Mouse (Mus musculus) stomach, embryonic 15.5 days (tissue): ENCODE measurements around the gene D430041D05Rik. TPM values are rescaled to one million over a fixed set of nuclear protein-coding genes. Genes with fewer than 3 reads are reported as not detected.

Experiments used
- ATAC-seq: fragments of 200-750 bp; cut with Nextera tagmentation; 2 replicates; pipeline ENCODE4 v1.8.0; 2017; ENCODE audit warnings: low read depth, moderate number of reproducible peaks, moderate TSS enrichment; ENCODE audit not compliant: insufficient read depth, low FRiP score
- H3K27ac ChIP-seq: fragments of 300-500 bp; sonication (generic); 2 replicates; pipeline ENCODE4 v1.5.1; 2015; ENCODE audit warnings: mild to moderate bottlenecking, inconsistent platforms
- H3K27me3 ChIP-seq: fragments of 300-500 bp; sonication (generic); replicated peaks from 2 replicates; pipeline ENCODE4 v1.6.1; 2015; ENCODE audit warnings: inconsistent platforms
- H3K36me3 ChIP-seq: fragments of 300-500 bp; sonication (generic); 2 replicates; pipeline ENCODE4 v1.6.1; 2015; ENCODE audit warnings: inconsistent platforms
- H3K4me1 ChIP-seq: fragments of 300-500 bp; sonication (generic); 2 replicates; pipeline ENCODE4 v1.6.1; 2015; ENCODE audit warnings: inconsistent platforms
- H3K4me2 ChIP-seq: fragments of 300-500 bp; sonication (generic); 2 replicates; pipeline ENCODE4 v1.6.1; 2015; ENCODE audit warnings: mild to moderate bottlenecking, inconsistent platforms
- H3K4me3 ChIP-seq: fragments of 300-500 bp; sonication (generic); replicated peaks from 2 replicates; pipeline ENCODE4 v1.5.1; 2015; ENCODE audit warnings: inconsistent platforms
- H3K9ac ChIP-seq: fragments of 300-500 bp; sonication (generic); 2 replicates; pipeline ENCODE4 v1.6.1; 2015; ENCODE audit warnings: inconsistent platforms
- H3K9me3 ChIP-seq: fragments of 300-500 bp; sonication (generic); 2 replicates; pipeline ENCODE4 v1.6.1; 2016; ENCODE audit warnings: inconsistent platforms
- WGBS: fragments of 180-500 bp; shearing (Covaris S2); methylation state at CpG from one replicate; pipeline ENCODE4 v1.1.7; 2015; 5-methylcytosine and 5-hydroxymethylcytosine counted together
- polyA plus RNA-seq: library from polyadenylated mRNA; unstranded; fragments of >200 nt; fragmentation: Nextera tagmentation; extraction: Ambion mirVana; gene quantifications from 2 replicates; pipeline ENCODE4 v1.2.1, GENCODE M21; 2015

The D430041D05Rik gene
- polyA plus RNA-seq, 1 experiment from 2014 or later, result 0.19 TPM

DNA sequence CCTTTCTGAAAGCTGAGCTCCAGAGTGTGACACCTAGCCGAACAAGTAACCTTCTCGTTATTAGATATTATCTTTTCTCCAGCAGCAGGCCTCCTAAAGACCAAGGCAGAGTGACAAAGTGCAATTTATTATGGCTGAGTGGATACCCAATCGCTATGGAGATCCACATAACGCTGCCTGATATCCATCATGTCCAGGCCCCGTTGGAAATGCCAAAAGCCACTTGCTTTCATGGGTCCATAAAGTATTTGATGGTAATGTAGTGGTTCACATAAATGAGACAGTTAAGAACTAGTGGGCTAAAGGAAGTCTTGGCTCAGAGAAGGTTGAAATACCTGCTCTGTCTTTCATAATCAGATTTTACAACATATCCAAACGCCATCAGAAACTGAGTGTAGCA lies 97.6 kb downstream of the D430041D05Rik start:
- no peak for ATAC-seq
- WGBS, result 68% methylated on average over 6 of the region's 6 CpGs

DNA sequence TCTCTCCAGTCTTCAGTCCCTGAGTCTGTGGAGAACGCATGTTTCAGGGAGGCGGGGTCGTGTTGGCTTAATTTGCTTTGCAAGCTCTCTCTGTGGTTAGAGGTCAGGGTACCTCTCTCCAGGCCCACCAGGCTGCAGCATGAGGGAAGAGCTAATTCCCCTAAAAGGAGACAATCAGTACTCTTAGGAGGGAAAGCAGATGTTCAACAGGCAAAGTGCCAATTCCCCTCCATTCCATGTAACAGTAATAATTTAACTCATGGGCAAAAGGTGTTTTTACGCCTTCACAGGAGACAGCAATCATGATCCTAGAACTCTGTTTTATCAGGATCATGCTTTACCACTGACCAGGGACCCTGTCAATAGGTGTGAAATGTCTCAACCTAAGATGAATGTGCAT lies 103.7 kb downstream of the D430041D05Rik start:
- Histone ChIP-seq H3K36me3 (no peaks in the 10 kb centered on the region), H3K9me3 (no peaks in the 10 kb centered on the region), H3K9ac (no peak overlapping the region), H3K4me1 (no peaks in the 10 kb centered on the region), H3K4me2 (no peak overlapping the region), H3K27me3 (no peaks in the 10 kb centered on the region), H3K27ac (no peak overlapping the region), H3K4me3 (no peak overlapping the region)
- 47% methylated on average over 4 of the region's 4 CpGs for WGBS
- no peak for ATAC-seq

More for the DNA sequence above, 97.6 kb downstream of the D430041D05Rik start:
- H3K9me3 ChIP-seq, result no peaks in the 10 kb centered on the region
- H3K9ac ChIP-seq, result no peak overlapping the region
- H3K36me3 ChIP-seq, result no peaks in the 10 kb centered on the region
- H3K4me1 ChIP-seq, result no peaks in the 10 kb centered on the region
- H3K27me3 ChIP-seq, result no peaks in the 10 kb centered on the region
- no peak overlapping the region for H3K27ac ChIP-seq
- no peak overlapping the region for H3K4me2 ChIP-seq
- no peak overlapping the region for H3K4me3 ChIP-seq

DNA sequence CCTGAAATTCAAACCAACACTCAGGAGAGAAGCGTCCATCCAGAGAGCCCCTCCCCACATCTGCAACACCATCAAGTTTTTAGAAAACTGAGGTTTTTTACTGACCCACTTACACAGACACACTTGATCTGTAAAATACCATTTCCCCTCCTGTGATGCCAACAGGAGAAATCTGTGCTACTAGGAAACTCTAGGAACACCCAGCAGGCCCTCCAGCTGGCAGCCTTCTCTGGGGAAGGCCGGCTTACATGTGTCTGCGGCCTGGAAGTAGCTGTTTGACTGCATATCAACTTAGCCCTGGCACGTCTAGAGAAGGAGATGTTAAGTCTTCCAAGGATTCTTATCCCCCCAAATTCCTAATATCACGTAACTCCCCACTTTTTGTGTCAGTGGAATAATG lies 105.1 kb downstream of the D430041D05Rik start:
- Histone ChIP-seq H3K4me3 (no peak overlapping the region), H3K36me3 (no peaks in the 10 kb centered on the region), H3K9ac (no peak overlapping the region), H3K27ac (no peak overlapping the region), H3K27me3 (no peaks in the 10 kb centered on the region), H3K4me1 (no peaks in the 10 kb centered on the region), H3K4me2 (no peak overlapping the region), H3K9me3 (no peaks in the 10 kb centered on the region)
- WGBS, result 78% methylated on average over 5 of the region's 5 CpGs
- ATAC-seq, result no peak

DNA sequence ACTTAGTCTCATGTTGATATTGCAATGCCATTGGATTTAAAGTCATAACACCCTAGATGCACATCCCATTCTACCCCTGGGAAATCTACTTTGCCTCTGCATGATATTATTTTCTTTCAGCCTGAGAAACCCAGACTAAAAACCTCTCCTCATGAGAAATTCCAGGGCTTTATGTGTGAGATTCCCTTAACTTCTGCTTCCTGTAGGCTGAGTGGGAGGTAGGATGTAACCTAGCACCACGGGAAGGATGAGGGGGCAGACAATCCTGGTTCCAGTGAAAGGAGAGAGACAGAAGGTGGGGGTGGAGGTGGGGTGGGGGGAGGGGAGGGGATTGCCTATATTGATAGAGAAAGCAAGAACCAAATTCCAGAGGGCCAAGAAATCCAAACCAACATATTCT lies 110.9 kb downstream of the D430041D05Rik start:
- 47% methylated on average over 1 of the region's 1 CpGs for WGBS
- no peak overlapping the region for H3K4me3 ChIP-seq
- no peak overlapping the region for H3K9ac ChIP-seq
- no peaks in the 10 kb centered on the region for H3K27me3 ChIP-seq
- ATAC-seq, result no peak
- H3K9me3 ChIP-seq, result no peaks in the 10 kb centered on the region
- no peak overlapping the region for H3K27ac ChIP-seq
- no peaks in the 10 kb centered on the region for H3K4me1 ChIP-seq
- H3K4me2 ChIP-seq, result no peak overlapping the region
- no peaks in the 10 kb centered on the region for H3K36me3 ChIP-seq

DNA sequence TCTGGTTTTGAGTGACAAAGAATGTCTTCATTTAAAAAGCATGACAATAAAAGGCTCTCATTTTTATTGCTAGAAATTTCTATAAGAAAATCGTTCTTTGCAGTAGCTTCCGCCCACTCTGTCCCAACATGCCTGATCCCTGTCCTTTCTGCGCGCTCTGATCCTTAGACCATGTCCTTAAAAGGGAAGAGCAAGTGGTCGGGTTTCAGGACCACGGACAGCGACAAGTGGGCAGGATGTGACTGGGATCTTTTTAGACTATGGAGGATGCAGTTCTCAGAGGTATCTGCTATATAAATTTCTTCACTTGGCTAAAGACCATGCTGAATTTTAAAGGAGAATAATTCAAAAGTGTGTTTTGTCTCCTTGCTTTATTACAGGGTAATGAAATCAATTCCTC lies 111.7 kb downstream of the D430041D05Rik start:
- Histone ChIP-seq H3K9ac (no peak overlapping the region), H3K27me3 (no peaks in the 10 kb centered on the region), H3K36me3 (no peaks in the 10 kb centered on the region), H3K4me2 (no peak overlapping the region), H3K4me1 (no peaks in the 10 kb centered on the region), H3K27ac (no peak overlapping the region), H3K4me3 (no peak overlapping the region), H3K9me3 (no peaks in the 10 kb centered on the region)
- WGBS, result 10% methylated on average over 7 of the region's 7 CpGs
- ATAC-seq, result no peak

DNA sequence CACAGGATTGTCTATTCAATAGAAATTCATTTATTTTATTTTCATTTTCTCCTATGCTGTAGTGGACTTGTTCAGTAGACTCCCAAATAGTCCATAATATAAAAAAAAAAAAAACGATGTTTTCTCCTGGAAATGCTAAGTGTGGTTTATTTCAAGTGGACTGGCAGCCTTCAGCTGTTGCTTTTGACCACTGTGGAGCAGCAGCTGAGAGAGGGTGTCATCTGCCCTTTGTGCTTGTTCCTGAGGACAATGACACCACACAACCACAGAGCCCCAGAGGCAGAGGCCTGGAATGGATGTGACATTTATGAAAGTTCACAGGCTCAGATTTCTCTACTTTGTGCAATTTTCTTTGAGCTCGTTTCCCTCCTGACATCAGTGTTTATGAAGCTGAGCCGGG lies 124.0 kb downstream of the D430041D05Rik start:
- Histone ChIP-seq H3K4me2 (no peak overlapping the region), H3K9me3 (no peaks in the 10 kb centered on the region), H3K4me3 (no peak overlapping the region), H3K4me1 (no peaks in the 10 kb centered on the region), H3K36me3 (no peaks in the 10 kb centered on the region), H3K27me3 (no peaks in the 10 kb centered on the region), H3K9ac (no peak overlapping the region), H3K27ac (no peak overlapping the region)
- 62% methylated on average over 3 of the region's 3 CpGs for WGBS
- no peak for ATAC-seq

DNA sequence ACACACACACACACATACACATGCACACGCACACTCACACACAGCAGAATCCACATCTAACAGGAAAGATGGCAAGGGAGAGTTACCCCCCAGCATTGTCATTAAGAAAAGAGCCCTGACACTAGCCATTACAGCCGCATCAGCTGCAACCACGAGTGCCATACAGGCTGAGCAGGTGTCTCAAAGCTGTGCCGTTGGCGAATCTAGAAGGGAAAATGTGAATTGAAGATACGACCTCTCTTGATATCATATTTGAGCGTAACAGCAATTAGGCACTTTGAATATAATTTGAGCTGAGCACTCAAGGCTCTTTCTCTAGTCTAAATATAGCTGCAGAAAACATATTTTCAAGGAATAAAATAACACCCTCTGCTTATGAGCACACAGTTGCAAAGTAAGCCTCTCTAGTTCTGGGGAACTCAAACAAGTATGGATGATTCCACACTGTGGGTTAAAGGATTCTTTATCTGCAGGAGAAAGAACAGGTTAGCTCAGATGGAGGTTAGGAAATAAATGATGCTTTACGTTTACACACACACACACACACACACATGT lies 127.3 kb downstream of the D430041D05Rik start:
- H3K9ac ChIP-seq, result no peak overlapping the region
- H3K27ac ChIP-seq, result no peak overlapping the region
- H3K4me1 ChIP-seq, result no peaks in the 10 kb centered on the region
- H3K9me3 ChIP-seq, result no peaks in the 10 kb centered on the region
- H3K36me3 ChIP-seq, result no peaks in the 10 kb centered on the region
- no peaks in the 10 kb centered on the region for H3K27me3 ChIP-seq
- 92% methylated on average over 8 of the region's 8 CpGs for WGBS
- no peak for ATAC-seq
- no peak overlapping the region for H3K4me3 ChIP-seq
- no peak overlapping the region for H3K4me2 ChIP-seq

DNA sequence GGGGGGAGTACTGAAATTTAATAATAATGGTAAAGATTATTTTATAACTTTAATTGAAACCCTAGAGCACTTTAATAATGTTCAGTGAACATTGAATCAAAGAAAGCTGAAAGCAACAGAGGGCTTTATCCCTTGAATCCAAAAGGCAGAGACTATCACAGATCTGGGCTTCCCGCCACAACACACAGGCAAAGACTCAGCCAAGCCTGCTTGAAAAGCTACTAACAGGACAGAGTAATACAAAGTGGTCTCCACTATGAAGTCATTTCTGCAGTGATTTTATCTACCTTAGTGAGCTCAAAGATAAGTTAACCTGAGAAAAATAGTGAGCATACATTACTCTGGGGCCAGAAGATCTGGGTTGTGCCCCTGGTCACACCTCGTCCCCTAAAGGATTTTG lies 128.0 kb downstream of the D430041D05Rik start:
- Histone ChIP-seq H3K9ac (no peak overlapping the region), H3K27ac (no peak overlapping the region), H3K36me3 (no peaks in the 10 kb centered on the region), H3K4me1 (no peaks in the 10 kb centered on the region), H3K9me3 (no peaks in the 10 kb centered on the region), H3K27me3 (no peaks in the 10 kb centered on the region), H3K4me3 (no peak overlapping the region), H3K4me2 (no peak overlapping the region)
- no peak for ATAC-seq
- WGBS, result 86% methylated on average over 2 of the region's 2 CpGs

DNA sequence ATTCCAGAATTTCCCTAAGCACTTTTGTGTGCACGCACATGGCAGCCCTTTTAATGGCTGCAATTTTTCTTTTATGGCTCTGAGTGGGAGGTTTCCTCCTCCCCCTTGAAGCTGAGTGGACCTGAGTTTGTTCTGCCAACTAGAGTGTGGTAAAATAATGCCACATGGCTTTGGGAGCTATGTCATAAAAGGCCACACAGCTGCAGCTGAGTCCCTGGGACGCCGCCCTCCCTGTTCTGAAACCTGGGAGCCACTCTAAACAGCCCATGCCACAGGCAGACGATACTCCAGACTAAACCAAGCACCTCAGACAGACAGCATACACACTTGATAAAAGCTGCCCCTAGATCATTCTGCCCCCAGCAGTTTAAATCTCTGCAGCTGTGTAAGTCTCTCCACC lies 143.8 kb downstream of the D430041D05Rik start:
- Histone ChIP-seq H3K27ac (no peak overlapping the region), H3K4me2 (no peak overlapping the region), H3K4me1 (no peaks in the 10 kb centered on the region), H3K27me3 (no peaks in the 10 kb centered on the region), H3K9ac (no peak overlapping the region), H3K9me3 (no peaks in the 10 kb centered on the region), H3K4me3 (no peak overlapping the region), H3K36me3 (no peaks in the 10 kb centered on the region)
- ATAC-seq, result no peak
- 41% methylated on average over 4 of the region's 4 CpGs for WGBS

DNA sequence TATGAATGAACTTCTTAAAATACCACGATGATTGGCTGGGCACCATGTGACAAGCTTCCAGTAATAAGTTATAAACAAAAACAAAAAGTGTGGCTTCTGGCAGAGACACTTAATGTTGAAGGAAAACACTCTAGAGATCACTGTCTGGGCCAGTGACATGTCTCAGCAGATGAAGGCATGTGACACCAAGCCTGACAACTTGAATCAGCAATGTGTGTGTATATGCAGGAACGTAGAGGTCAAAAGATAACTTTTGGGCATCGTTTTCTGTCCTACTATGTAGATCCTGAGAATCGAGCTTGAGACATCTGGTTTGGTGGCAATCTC lies 149.1 kb downstream of the D430041D05Rik start:
- 78% methylated on average over 4 of the region's 4 CpGs for WGBS
- Histone ChIP-seq H3K27me3 (no peaks in the 10 kb centered on the region), H3K4me3 (no peak overlapping the region), H3K4me1 (no peaks in the 10 kb centered on the region), H3K27ac (no peak overlapping the region), H3K9ac (no peak overlapping the region), H3K9me3 (no peaks in the 10 kb centered on the region), H3K4me2 (no peak overlapping the region), H3K36me3 (no peaks in the 10 kb centered on the region)
- no peak for ATAC-seq

DNA sequence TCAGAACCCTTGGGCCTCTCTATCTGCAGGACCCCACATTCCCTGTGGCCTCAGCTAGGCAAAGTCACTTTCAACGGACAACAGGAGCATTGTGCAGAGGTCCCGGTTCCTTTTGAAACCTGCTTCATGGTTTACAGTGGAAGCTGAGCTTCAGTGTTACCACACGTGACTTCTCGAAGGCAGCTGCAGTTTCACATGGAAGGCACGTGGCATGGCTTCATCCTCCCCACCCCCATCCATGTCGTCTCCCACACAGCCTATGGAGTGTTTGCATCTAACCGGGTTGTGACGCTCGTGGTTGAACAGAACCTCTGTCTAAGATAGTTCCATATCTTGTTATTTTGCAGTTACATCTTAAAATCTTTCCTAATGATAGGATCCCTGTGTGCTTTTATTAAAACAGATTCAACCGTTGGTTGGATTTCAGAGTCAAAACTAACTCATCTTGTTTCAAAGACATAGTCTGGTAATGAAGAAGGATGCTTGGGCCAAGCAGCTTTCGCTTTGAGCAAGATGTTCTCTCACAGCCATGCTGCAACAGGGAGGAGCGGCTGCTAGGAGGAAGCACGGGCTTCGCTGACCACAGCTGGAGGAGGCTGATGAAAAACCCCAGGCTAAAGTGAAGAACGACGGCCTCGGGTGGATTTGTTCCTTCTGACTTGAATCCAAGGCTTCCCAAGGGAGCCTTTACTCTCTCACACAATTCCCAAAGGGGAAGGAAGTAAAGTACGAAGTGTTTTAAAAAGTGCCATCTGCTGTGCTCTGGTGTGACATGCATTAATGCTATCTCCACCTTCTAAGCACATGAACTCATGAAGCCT lies 149.7 kb downstream of the D430041D05Rik start:
- H3K27me3 ChIP-seq, result no peaks in the 10 kb centered on the region
- H3K4me2 ChIP-seq, result no peak overlapping the region
- H3K4me3 ChIP-seq, result no peak overlapping the region
- H3K36me3 ChIP-seq, result no peaks in the 10 kb centered on the region
- no peak for ATAC-seq
- H3K9me3 ChIP-seq, result no peaks in the 10 kb centered on the region
- no peak overlapping the region for H3K9ac ChIP-seq
- WGBS, result 71% methylated on average over 18 of the region's 18 CpGs
- H3K27ac ChIP-seq, result no peak overlapping the region
- no peaks in the 10 kb centered on the region for H3K4me1 ChIP-seq

DNA sequence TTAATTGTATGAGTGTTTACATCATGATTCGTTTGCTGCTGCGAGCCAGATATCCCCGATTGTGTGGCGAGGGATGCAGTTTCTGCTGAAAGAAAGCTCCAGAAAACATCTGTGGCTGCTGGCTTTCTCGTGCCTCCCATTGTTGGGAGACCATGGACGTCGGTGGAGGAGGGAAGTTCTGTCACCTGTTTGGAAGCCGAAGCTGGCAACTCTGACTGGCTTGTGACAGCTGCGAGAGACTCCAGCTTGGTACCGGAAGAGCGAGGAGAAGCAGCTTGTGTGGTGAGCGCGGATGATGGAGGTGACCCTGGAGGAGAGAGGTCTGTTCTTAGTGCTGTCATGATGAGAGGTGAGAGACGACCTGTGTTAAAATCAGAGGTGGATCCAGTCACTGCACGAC lies 154.2 kb downstream of the D430041D05Rik start:
- Histone ChIP-seq H3K27ac (no peak overlapping the region), H3K4me2 (no peak overlapping the region), H3K27me3 (no peaks in the 10 kb centered on the region), H3K36me3 (no peaks in the 10 kb centered on the region), H3K4me1 (no peaks in the 10 kb centered on the region), H3K4me3 (no peak overlapping the region), H3K9me3 (no peaks in the 10 kb centered on the region), H3K9ac (no peak overlapping the region)
- 60% methylated on average over 15 of the region's 15 CpGs for WGBS
- ATAC-seq, result no peak

DNA sequence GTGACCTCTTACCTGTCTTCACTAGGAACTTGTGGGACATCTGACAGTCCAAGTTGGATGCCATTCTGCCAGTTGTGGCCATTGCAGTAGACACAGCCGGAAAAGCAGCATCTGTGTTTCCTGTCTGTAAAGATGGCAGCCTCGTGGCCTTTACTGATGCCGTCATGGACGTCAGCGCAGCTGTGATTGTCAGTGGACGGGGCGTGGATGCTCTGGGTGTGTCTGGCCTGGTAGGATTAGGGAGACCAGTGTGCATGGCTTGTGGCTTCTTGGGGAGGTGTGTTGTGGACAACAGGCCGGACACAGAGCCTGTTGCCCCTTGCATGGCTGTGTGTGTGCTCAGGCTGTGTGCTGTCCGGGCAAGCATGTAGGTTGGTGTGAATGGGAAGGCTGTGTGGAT lies 155.9 kb downstream of the D430041D05Rik start:
- no peak for ATAC-seq
- H3K9ac ChIP-seq, result no peak overlapping the region
- H3K4me1 ChIP-seq, result no peaks in the 10 kb centered on the region
- WGBS, result 89% methylated on average over 9 of the region's 9 CpGs
- H3K4me3 ChIP-seq, result no peak overlapping the region
- no peaks in the 10 kb centered on the region for H3K9me3 ChIP-seq
- no peaks in the 10 kb centered on the region for H3K36me3 ChIP-seq
- no peak overlapping the region for H3K4me2 ChIP-seq
- no peak overlapping the region for H3K27ac ChIP-seq
- H3K27me3 ChIP-seq, result no peaks in the 10 kb centered on the region
